Mouse (Mus musculus) hindbrain, postnatal 0 days (tissue): ENCODE data around the gene Olfr1373. TPM values are rescaled to one million over a fixed set of nuclear protein-coding genes. Genes with fewer than 3 reads are reported as not detected.
"Not testable (repeated sequence)": the region's sequence is repeated elsewhere in the genome, so short reads cannot be mapped to it uniquely, and the experiment has no call there.

ENCODE experiments used
- ATAC-seq: fragments of 200-750 bp; cut with Nextera tagmentation; 2 replicates; pipeline ENCODE4 v1.8.0; 2017; ENCODE audit warnings: mild to moderate bottlenecking, moderate TSS enrichment, moderate library complexity
- DNase-seq: peaks from one replicate; pipeline ENCODE4 v3.0.0-alpha.2; 2015; ENCODE audit warnings: low spot score
- H3K27ac ChIP-seq: fragments of 300-500 bp; sonication (generic); 2 replicates; pipeline ENCODE4 v1.5.1; 2014; ENCODE audit warnings: mild to moderate bottlenecking
- H3K27me3 ChIP-seq: fragments of 300-500 bp; sonication (generic); 2 replicates; pipeline ENCODE4 v1.6.1; 2014; ENCODE audit warnings: low read length, mixed read lengths; ENCODE audit not compliant: insufficient read depth
- H3K36me3 ChIP-seq: fragments of 300-500 bp; sonication (generic); 2 replicates; pipeline ENCODE4 v1.6.1; 2014; ENCODE audit warnings: low read length, mixed read lengths; ENCODE audit not compliant: insufficient read depth
- H3K4me1 ChIP-seq: fragments of 300-500 bp; sonication (generic); 2 replicates; pipeline ENCODE4 v1.6.1; 2014; ENCODE audit warnings: antibody characterized with exemption, low read length, mixed read lengths; ENCODE audit not compliant: insufficient read depth
- H3K4me2 ChIP-seq: fragments of 300-500 bp; sonication (generic); 2 replicates; pipeline ENCODE4 v1.6.1; 2014; ENCODE audit warnings: low read depth, mild to moderate bottlenecking, low read length, moderate library complexity, mixed read lengths
- H3K4me3 ChIP-seq: fragments of 300-500 bp; sonication (generic); 2 replicates; pipeline ENCODE4 v1.5.1; 2014; ENCODE audit warnings: low read length
- H3K9ac ChIP-seq: fragments of 300-500 bp; sonication (generic); replicated peaks from 2 replicates; pipeline ENCODE4 v1.6.1; 2014; ENCODE audit warnings: mild to moderate bottlenecking, low read length, moderate library complexity, mixed read lengths
- H3K9me3 ChIP-seq: fragments of 300-500 bp; sonication (generic); 2 replicates; pipeline ENCODE4 v1.6.1; 2016; ENCODE audit warnings: low read length, mixed read lengths
- CTCF ChIP-seq: IDR thresholded peaks from 2 replicates; pipeline ENCODE4 v1.5.1; 2016; ENCODE audit warnings: antibody characterized with exemption, control low read depth, low read depth
- WGBS: fragments of 180-500 bp; shearing (Covaris S2); extraction: QIAGEN DNeasy Blood & Tissue Kit; methylation state at CpG from one replicate; pipeline ENCODE4 v1.1.7; 2014; 5-methylcytosine and 5-hydroxymethylcytosine counted together
- polyA plus RNA-seq: library from polyadenylated mRNA; unstranded; fragments of >200 nt; fragmentation: Nextera tagmentation; extraction: Ambion mirVana; gene quantifications from 2 replicates; pipeline ENCODE4 v1.2.1, GENCODE M21; 2015
- total RNA-seq: library from RNA; depleted of rRNA; stranded (reverse); fragments of >200 nt; gene quantifications from 2 replicates; pipeline ENCODE4 v1.2.3, GENCODE M21; 2014; rRNA removed

Olfr1373 gene
- total RNA-seq (not detected in 2 replicates), polyA plus RNA-seq (not detected in 2 replicates)

GRCm38 (mm10) chr11:52145428-52145827 lies at the start of gene Olfr1373:
Olfr1373 (minus strand) TSS chr11:52145528.
- not testable (repeated sequence) for H3K9ac ChIP-seq, H3K27me3 ChIP-seq, ATAC-seq, H3K27ac ChIP-seq, H3K4me1 ChIP-seq, H3K9me3 ChIP-seq, DNase-seq, H3K4me3 ChIP-seq, H3K4me2 ChIP-seq, H3K36me3 ChIP-seq
- 67% methylated on average over 1 of the region's 1 CpGs for WGBS

GRCm38 (mm10) chr11:52180651-52181050 lies 35.3 kb upstream of the Olfr1373 start:
- H3K27ac ChIP-seq, DNase-seq: not testable (repeated sequence)
- 92% methylated on average over 4 of the region's 4 CpGs for WGBS

GRCm38 (mm10) chr11:52179897-52180296 lies 34.6 kb upstream of the Olfr1373 start:
- not testable (repeated sequence) for H3K36me3 ChIP-seq, H3K9ac ChIP-seq, H3K27ac ChIP-seq, H3K4me1 ChIP-seq, H3K4me3 ChIP-seq, H3K27me3 ChIP-seq, DNase-seq, H3K9me3 ChIP-seq, H3K4me2 ChIP-seq, ATAC-seq
- TF ChIP-seq CTCF = peak; percentile 15; the same call in 1 of the 2 replicates
- 83% methylated on average over 1 of the region's 3 CpGs for WGBS

More at GRCm38 (mm10) chr11:52180651-52181050, 35.3 kb upstream of the Olfr1373 start:
- H3K4me2 ChIP-seq, H3K36me3 ChIP-seq, ATAC-seq, H3K27me3 ChIP-seq, H3K4me3 ChIP-seq, H3K9ac ChIP-seq, H3K9me3 ChIP-seq, H3K4me1 ChIP-seq: not testable (repeated sequence)

- DNase-seq (peak; percentile 1), ATAC-seq (no peak)
- H3K27me3 ChIP-seq = no peaks in the 10 kb centered on the region
- H3K4me1 ChIP-seq = no peaks in the 10 kb centered on the region
- no peaks in the 10 kb centered on the region for H3K9me3 ChIP-seq
- H3K4me2 ChIP-seq = peak overlapping the region; percentile 57
- 21% methylated on average over 12 of the region's 12 CpGs for WGBS
- H3K27ac ChIP-seq = no peak overlapping the region
- no peaks in the 10 kb centered on the region for H3K36me3 ChIP-seq
- peak overlapping the region; percentile 36 for H3K4me3 ChIP-seq
- no peak overlapping the region for H3K9ac ChIP-seq
- no peak for TF ChIP-seq CTCF
Observed at GRCm38 (mm10) chr11:52168461-52168860, 23.1 kb upstream of the Olfr1373 start.

- DNase-seq = peak; percentile 16
- not testable (repeated sequence) for H3K36me3 ChIP-seq
Observed at GRCm38 (mm10) chr11:52167901-52168302, 22.6 kb upstream of the Olfr1373 start.

GRCm38 (mm10) chr11:52167126-52167525 lies 21.8 kb upstream of the Olfr1373 start:
- no peak for TF ChIP-seq CTCF

More at GRCm38 (mm10) chr11:52167901-52168302, 22.6 kb upstream of the Olfr1373 start:
- H3K4me1 ChIP-seq, H3K27ac ChIP-seq, H3K27me3 ChIP-seq, ATAC-seq, H3K9me3 ChIP-seq, H3K9ac ChIP-seq: not testable (repeated sequence)
- H3K4me3 ChIP-seq = peak overlapping the region; percentile 36
- 3% methylated on average over 32 of the region's 42 CpGs for WGBS
- peak overlapping the region; percentile 57 for H3K4me2 ChIP-seq

GRCm38 (mm10) chr11:52163926-52164325 lies 18.6 kb upstream of the Olfr1373 start:
- ATAC-seq (no peak), DNase-seq (no peak)
- no peaks in the 10 kb centered on the region for H3K4me1 ChIP-seq
- H3K36me3 ChIP-seq = no peaks in the 10 kb centered on the region
- no peak overlapping the region for H3K4me3 ChIP-seq
- TF ChIP-seq CTCF = no peak
- no peak overlapping the region for H3K4me2 ChIP-seq
- no peaks in the 10 kb centered on the region for H3K27me3 ChIP-seq
- H3K9me3 ChIP-seq = no peaks in the 10 kb centered on the region
- no peak overlapping the region for H3K9ac ChIP-seq
- H3K27ac ChIP-seq = no peak overlapping the region
- 38% methylated on average over 10 of the region's 10 CpGs for WGBS

More at GRCm38 (mm10) chr11:52167126-52167525, 21.8 kb upstream of the Olfr1373 start:
- H3K27ac ChIP-seq = no peak overlapping the region
- no peak overlapping the region for H3K9ac ChIP-seq
- 2% methylated on average over 21 of the region's 21 CpGs for WGBS
- ATAC-seq (no peak), DNase-seq (no peak)
- H3K27me3 ChIP-seq = no peaks in the 10 kb centered on the region
- H3K4me2 ChIP-seq = no peak overlapping the region
- no peaks in the 10 kb centered on the region for H3K4me1 ChIP-seq
- no peaks in the 10 kb centered on the region for H3K36me3 ChIP-seq
- no peaks in the 10 kb centered on the region for H3K9me3 ChIP-seq
- H3K4me3 ChIP-seq = no peak overlapping the region
